Mouse (Mus musculus): ENCODE measurements around the gene Thbs2. TPM values are rescaled to one million over a fixed set of nuclear protein-coding genes. Genes with fewer than 3 reads are reported as not detected.

The Thbs2 gene
- 1.0 and 1.7 TPM in 2 replicates for total RNA-seq (2017)

DNA sequence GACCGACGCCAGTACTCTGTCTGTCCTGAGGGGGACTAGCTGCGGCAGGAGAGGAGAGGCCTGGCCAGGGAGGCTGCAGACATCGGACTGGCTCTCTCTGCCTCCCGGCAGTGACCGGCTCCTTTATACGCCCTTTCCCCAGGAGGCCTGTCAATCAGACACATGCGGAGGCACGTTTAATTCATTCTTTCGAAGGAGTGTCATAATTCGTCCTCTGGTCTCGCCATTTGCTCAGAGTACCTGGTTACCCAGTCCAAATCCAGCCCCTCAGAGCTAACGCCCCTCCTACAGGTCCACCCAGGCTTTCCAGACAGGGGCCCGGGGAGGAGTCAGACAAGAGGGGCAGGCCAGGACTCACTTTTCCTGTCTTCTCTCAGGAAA is at the start of gene Thbs2:
Thbs2 (minus strand) TSS at position 242 of the 381 bp plus-strand sequence.
- peak; percentile 69 for ATAC-seq (replicated peaks; ENCODE audit: low read depth, poor library complexity, severe bottlenecking)

- ATAC-seq (replicated peaks; ENCODE audit: low read depth, poor library complexity, severe bottlenecking): no peak
Measured at GRCm38 (mm10) chr17:14735493-14736004, 41.5 kb upstream of the Thbs2 start.

DNA sequence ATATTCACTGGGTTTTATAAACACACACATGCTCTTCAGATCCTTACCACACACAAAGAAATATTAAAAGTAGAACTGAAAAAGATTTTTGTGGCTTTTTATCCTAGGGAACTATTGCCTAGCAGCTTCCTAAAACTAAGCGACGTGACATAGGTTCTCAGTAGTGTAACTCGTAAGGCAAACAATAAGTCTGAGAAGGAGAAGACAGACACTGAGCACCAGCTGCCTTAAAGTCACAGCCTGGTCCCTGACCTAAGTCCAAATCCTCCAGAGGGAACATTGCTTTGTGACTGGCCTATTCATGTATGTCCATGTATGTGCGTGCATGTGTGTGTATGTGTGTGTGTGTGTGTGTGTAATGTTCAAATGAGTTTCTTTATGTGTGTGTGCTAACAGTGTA is 40.3 kb upstream of the Thbs2 start:
- ATAC-seq (replicated peaks; ENCODE audit: low read depth, poor library complexity, severe bottlenecking): no peak

- no peak for ATAC-seq (replicated peaks; ENCODE audit: low read depth, poor library complexity, severe bottlenecking)
Measured at GRCm38 (mm10) chr17:14733941-14734340, 39.9 kb upstream of the Thbs2 start.

DNA sequence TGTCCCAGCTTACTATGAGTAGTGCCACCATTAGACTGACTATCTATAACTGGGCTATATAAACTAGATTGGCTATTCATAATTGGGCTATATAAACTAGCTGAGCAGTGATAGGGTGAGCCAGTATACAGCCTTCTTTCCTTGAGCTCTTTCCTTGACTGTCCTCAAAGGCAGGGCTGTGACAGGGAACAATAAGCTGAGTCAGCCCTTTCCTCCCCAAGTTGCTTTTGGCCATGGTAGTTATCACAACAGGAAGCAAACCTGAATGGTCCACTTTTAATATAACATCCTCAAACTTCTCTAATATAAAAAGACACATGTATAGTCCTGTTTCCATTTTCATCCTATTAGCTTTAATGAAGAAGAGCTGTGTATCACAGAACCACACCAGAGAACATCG is 39.0 kb upstream of the Thbs2 start:
- ATAC-seq (replicated peaks; ENCODE audit: low read depth, poor library complexity, severe bottlenecking): no peak

GRCm38 (mm10) chr17:14730629-14731028 is 36.6 kb upstream of the Thbs2 start:
- no peak for ATAC-seq (replicated peaks; ENCODE audit: low read depth, poor library complexity, severe bottlenecking)

DNA sequence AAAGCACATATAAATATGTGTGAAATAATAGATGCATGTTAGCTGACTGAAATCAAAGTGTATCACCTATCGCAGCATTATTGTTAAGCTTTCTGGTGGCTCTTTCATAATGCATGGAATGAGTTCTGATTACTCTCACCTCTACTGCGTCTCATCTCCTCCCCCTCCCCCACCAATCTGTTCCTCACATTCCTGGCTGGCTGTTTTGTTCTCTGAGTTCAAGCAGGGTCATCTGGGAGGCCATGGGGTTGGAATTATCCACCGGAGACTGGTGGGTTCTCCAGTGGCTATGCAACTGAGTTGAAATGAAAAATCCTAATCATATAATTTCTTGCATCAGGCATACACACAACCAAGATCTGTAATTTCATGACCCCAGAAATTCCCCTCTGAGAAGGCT is 33.4 kb upstream of the Thbs2 start:
- no peak for ATAC-seq (replicated peaks; ENCODE audit: low read depth, poor library complexity, severe bottlenecking)

DNA sequence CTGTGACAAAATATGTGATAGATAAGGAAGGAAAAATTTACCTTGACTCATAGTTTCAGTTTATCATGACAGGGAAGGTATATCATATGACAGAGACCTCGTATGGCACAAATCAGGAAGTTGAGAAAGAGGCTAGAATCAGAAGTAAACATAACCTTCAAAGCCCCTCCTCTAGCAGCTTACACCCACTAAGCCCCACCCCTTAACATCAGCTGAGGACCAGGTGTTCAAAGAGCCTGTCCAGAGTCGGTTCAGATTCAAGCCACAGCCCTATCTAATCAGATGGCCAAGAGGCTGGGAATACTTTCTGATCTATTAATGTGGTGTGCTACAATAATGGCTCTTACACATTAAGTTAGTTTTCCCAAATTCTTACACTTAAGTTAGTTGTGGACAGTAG is 30.8 kb upstream of the Thbs2 start:
- no peak for ATAC-seq (replicated peaks; ENCODE audit: low read depth, poor library complexity, severe bottlenecking)

DNA sequence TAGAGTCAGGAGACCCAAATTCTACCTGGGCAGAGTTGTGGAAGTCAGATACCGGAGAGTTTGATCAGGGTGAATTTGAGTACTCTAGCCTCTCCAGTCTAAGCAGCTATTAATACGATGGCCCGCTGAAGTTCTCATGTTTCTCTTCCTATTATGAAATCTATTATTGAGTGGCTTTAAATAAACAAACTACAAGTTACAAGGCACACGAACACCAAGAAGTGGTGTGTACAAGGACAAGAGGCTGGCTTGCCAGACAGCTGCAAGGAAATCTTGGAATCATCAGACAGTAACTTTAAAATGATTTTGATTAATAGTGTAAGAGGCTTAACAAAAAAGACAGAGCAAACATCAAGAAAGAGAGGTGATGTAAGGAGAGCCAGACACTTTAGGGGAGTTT is 27.3 kb upstream of the Thbs2 start:
- ATAC-seq (replicated peaks; ENCODE audit: low read depth, poor library complexity, severe bottlenecking): no peak

DNA sequence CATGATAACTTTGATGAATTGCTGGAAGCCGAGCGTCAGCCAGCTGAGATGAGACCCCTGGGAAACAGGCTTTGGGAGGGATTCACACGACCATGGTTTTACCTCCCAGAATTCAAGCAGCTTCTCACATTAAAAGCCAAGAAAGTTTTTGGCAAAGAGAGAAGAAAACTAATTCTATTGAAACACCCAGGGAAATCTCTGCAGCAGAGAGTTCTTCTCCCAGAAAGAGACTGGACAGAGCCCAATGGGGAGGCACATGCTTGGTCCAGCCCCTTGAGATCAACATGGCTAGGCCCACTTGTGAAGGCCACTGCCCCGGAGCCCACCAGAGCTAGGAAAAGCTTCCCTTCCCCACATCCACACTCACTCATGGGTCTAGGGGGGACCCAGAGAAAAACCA is 26.9 kb upstream of the Thbs2 start:
- ATAC-seq (replicated peaks; ENCODE audit: low read depth, poor library complexity, severe bottlenecking): no peak

DNA sequence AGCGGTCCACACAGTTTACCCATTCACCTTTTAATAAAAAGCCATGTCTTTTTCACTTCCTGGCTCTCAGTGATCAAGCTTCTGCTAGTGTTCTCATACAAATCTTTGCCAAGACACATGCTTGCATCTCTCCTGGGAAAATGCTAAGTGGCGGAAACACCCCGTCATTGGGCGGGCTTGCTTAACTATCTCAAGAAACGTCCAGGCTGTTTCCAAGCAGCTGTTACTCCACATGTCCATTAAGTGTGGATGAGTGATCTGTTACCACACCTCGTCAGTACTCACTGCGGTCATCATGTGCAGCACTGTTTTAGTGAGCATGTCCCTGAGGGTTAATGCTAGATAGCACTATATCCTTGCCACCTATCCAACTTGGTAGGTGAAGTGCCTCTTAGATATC is 26.2 kb upstream of the Thbs2 start:
- no peak for ATAC-seq (replicated peaks; ENCODE audit: low read depth, poor library complexity, severe bottlenecking)

- no peak for ATAC-seq (replicated peaks; ENCODE audit: low read depth, poor library complexity, severe bottlenecking)
Measured at GRCm38 (mm10) chr17:14718801-14719200, 24.8 kb upstream of the Thbs2 start.

- no peak for ATAC-seq (replicated peaks; ENCODE audit: low read depth, poor library complexity, severe bottlenecking)
Measured at GRCm38 (mm10) chr17:14714782-14715181, 20.7 kb upstream of the Thbs2 start.

- ATAC-seq (replicated peaks; ENCODE audit: low read depth, poor library complexity, severe bottlenecking): no peak
Measured at GRCm38 (mm10) chr17:14714374-14714773, 20.3 kb upstream of the Thbs2 start.

GRCm38 (mm10) chr17:14711784-14712183 is 17.7 kb upstream of the Thbs2 start:
- no peak for ATAC-seq (replicated peaks; ENCODE audit: low read depth, poor library complexity, severe bottlenecking)

GRCm38 (mm10) chr17:14711032-14711431 is 17.0 kb upstream of the Thbs2 start:
- no peak for ATAC-seq (replicated peaks; ENCODE audit: low read depth, poor library complexity, severe bottlenecking)

DNA sequence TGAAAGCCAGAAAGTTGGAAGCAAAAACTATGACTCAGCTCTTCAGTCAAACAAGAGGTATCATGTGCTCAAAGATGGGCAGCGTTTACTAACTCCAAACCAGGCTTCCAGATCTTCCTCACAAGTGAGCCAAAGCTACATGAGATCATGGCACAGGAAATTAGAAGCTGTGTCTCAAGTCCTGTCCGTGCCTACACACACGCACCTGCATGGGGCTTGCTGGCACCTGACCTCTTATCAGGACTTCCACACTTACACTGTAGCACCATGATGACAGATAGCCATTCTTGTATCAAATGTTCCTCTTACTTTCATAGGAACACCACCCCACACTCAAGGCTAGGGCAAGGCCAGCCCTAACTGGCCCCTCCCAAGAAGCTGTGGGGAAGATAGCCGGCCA is 12.0 kb upstream of the Thbs2 start:
- no peak for ATAC-seq (replicated peaks; ENCODE audit: low read depth, poor library complexity, severe bottlenecking)

GRCm38 (mm10) chr17:14705466-14705865 is 11.4 kb upstream of the Thbs2 start:
- ATAC-seq (replicated peaks; ENCODE audit: low read depth, poor library complexity, severe bottlenecking): no peak

- ATAC-seq (replicated peaks; ENCODE audit: low read depth, poor library complexity, severe bottlenecking): no peak
Measured at GRCm38 (mm10) chr17:14703771-14704170, 9.7 kb upstream of the Thbs2 start.

DNA sequence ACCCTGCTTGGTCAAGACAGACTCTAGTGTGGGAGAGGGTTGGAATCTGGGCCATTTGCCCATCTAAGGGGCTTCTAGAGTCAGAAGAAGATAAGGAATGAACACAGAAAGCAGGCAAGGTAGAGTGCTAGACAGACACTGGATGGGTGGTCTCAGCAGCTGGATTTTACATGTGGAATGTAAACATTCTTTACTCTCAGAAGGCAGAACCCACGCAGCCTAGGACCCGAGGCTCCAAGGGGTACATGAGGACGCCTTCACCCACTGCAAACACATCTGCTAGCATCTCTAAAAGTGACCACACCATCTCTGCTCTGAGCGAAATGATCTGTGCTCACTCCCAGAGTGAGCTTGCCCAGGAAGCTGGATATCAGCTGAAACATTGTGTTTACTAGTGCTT is 9.2 kb upstream of the Thbs2 start:
- ATAC-seq (replicated peaks; ENCODE audit: low read depth, poor library complexity, severe bottlenecking): no peak

- no peak for ATAC-seq (replicated peaks; ENCODE audit: low read depth, poor library complexity, severe bottlenecking)
Measured at GRCm38 (mm10) chr17:14702701-14703100, 8.7 kb upstream of the Thbs2 start.

DNA sequence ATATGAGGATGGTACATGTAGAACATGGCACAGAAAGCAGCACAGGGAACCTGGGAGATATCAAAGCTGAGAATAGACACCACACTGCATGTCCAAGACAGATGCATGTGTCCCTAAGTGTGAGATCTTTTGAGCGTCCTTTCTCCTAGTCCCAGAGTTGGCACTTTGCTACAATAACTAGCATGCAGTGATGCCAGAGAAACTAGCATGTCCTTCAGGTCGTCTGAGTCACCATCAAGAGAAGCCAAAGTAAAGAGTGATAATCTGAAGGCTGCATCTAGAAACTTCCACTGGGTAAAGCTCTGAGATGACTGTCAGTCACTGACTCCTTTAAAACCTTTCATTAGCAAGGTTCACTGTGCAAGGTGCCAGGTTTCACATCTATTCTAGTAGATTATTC is 7.9 kb upstream of the Thbs2 start:
- no peak for ATAC-seq (replicated peaks; ENCODE audit: low read depth, poor library complexity, severe bottlenecking)

DNA sequence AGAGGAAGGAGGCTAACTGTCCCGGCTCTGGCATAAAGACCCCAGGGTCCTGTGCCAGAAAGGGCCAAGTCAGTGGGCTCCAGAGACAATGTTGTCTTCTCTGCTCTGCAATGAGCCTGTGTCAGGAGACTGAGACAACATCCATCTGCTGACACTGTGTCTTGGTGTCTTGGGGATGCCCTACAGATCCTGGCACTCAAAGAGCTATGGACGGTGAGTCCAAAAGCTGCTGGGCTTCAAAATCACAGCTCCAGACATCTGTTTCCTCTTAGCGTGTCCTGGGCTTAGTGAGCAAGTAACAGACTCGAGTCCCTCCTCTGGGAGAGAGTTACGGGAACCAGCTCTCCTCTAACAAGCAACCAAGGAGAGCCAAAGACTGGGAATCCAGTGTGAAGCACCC is 6.2 kb upstream of the Thbs2 start:
- no peak for ATAC-seq (replicated peaks; ENCODE audit: low read depth, poor library complexity, severe bottlenecking)
